Mouse (Mus musculus): ENCODE measurements at regions not wholly inside any gene's neighbourhood (a gene's known extent, or its start where the extent isn't known, plus 50 kb on each side); places are given as distances from the start of the nearest gene placed in this dataset.

DNA sequence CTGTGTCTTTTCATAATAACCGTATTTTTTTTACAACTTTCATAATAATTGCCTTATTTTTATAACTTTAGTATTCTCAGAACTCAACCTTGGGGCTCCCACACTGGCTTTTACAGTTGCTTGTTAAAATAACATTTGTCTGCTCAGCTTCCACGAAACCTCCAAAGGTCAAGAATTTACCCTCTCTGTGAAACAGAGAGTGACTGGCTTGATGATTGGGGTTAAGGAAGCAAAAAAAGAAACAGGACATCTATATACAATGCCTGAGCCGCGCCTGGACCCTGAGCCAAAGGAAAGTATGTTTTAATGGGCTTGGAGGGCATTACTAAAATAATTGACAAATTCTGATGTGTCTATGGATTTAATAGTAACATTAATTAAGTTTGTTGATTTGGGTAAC, 160.0 kb upstream of the Noct start:
- H3K4me1 ChIP-seq (replicated peaks; ENCODE audit: control insufficient read depth, insufficient read depth, low read length) = peaks cover 9% of the 10 kb centered on the region; the same call in 1 of the 2 replicates
- no peaks in the 10 kb centered on the region for H3K9me3 ChIP-seq (ENCODE audit: control insufficient read depth, low read length)
- no peaks in the 10 kb centered on the region for H3K36me3 ChIP-seq (ENCODE audit: control insufficient read depth, insufficient read depth, low read length)
- no peak overlapping the region for H3K4me2 ChIP-seq (ENCODE audit: low read depth, low read length)
- no peak overlapping the region for H3K9ac ChIP-seq (ENCODE audit: low read length)
- no peaks in the 10 kb centered on the region for H3K27me3 ChIP-seq (ENCODE audit: control insufficient read depth, insufficient read depth, low read depth, low read length)
- ATAC-seq (ENCODE audit: low read depth) = peak; percentile 62; the same call in 1 of the 2 replicates
- 39% methylated on average over 4 of the region's 4 CpGs for WGBS
- H3K4me3 ChIP-seq (ENCODE audit: low read length) = no peak overlapping the region
- H3K27ac ChIP-seq (ENCODE audit: low read length) = no peak overlapping the region

DNA sequence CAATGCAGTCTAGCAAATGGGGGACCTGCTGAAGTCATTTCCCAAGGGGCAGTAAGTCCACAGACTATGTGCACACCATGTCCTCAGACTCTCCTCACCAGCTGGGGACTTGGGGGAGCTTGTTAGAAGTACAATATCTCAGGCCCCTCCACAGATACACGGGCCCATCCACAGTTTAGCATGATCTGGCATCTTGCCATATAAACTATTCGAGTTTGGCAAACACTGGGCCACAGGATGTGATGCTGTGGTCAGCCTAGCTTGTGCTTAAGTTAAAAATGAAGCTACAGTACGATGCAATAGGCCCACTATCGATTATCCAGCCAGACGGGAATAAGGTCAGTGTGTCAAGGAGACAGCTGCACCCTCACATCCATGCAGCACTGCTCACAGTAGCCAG, 157.9 kb upstream of the Noct start:
- no peak overlapping the region for H3K27ac ChIP-seq (ENCODE audit: low read length)
- H3K4me1 ChIP-seq (replicated peaks; ENCODE audit: control insufficient read depth, insufficient read depth, low read length) = peaks cover 9% of the 10 kb centered on the region; the same call in 1 of the 2 replicates
- no peak overlapping the region for H3K4me2 ChIP-seq (ENCODE audit: low read depth, low read length)
- H3K27me3 ChIP-seq (ENCODE audit: control insufficient read depth, insufficient read depth, low read depth, low read length) = no peaks in the 10 kb centered on the region
- H3K9ac ChIP-seq (ENCODE audit: low read length) = no peak overlapping the region
- H3K4me3 ChIP-seq (ENCODE audit: low read length) = no peak overlapping the region
- peak; percentile 59; the same call in 1 of the 2 replicates for ATAC-seq (ENCODE audit: low read depth)
- H3K36me3 ChIP-seq (ENCODE audit: control insufficient read depth, insufficient read depth, low read length) = no peaks in the 10 kb centered on the region
- no peaks in the 10 kb centered on the region for H3K9me3 ChIP-seq (ENCODE audit: control insufficient read depth, low read length)
- 14% methylated on average over 5 of the region's 5 CpGs for WGBS

DNA sequence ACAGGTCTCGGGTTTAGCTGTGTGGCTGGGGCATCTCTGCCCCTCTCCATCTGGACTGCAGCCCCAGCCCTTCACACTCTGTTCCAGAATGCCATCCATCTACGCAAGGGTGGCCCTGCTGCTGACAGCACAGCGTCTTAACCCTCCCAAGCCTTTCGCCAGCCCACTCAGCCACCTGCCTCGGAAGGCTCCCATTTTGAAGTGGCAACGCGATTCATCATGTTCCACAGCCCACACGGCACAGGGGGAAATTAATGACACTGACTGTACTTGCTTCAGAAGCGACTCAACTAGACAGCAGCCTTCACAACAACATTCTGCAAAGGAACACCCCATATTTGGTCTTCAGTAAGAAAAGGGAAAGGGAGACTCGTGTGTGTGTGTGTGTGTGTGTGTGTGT, 151.8 kb upstream of the Noct start:
- Histone ChIP-seq H3K4me2 (ENCODE audit: low read depth, low read length) (no peak overlapping the region), H3K36me3 (ENCODE audit: control insufficient read depth, insufficient read depth, low read length) (no peaks in the 10 kb centered on the region), H3K9ac (ENCODE audit: low read length) (no peak overlapping the region), H3K4me1 (replicated peaks; ENCODE audit: control insufficient read depth, insufficient read depth, low read length) (peaks cover 23% of the 10 kb centered on the region), H3K4me3 (ENCODE audit: low read length) (no peak overlapping the region), H3K9me3 (ENCODE audit: control insufficient read depth, low read length) (no peaks in the 10 kb centered on the region), H3K27me3 (ENCODE audit: control insufficient read depth, insufficient read depth, low read depth, low read length) (no peaks in the 10 kb centered on the region), H3K27ac (ENCODE audit: low read length) (no peak overlapping the region)
- 59% methylated on average over 10 of the region's 10 CpGs for WGBS
- no peak for ATAC-seq (ENCODE audit: low read depth)

DNA sequence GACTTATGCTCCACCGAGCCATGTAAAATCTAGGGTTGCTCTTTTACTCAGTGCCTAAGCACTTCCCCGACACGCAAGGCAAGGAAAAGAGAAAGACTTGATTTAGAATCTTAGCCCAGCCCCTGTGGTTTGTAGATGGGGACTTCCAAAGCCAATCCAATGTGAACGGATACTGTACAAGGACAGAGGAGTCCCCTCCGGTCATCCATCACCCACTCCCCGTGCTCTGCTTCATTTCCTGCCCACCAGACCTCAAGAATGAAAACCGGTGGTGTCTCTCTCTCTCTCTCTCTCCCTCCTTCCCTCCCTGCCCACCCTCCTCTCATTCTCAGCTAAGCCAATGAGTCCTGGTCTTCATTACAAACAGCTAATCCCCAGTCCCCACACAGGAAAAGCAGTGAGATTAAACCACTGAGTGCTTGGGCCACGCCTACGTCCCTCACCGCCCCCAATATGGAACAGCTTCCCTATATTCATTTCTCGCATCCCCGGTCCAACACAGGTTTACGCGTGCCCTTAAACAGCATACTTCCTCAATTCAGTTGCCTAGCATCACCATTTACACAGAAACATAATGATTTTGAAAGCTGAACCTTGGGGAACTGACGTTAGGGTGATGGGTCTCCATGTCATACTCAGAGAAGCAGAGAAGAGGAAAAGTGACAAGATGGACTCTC, 151.1 kb upstream of the Noct start:
- Histone ChIP-seq H3K27me3 (ENCODE audit: control insufficient read depth, insufficient read depth, low read depth, low read length) (no peaks in the 10 kb centered on the region), H3K27ac (ENCODE audit: low read length) (peak overlapping the region; percentile 76; the same call in 1 of the 2 replicates), H3K4me3 (ENCODE audit: low read length) (no peak overlapping the region), H3K4me1 (replicated peaks; ENCODE audit: control insufficient read depth, insufficient read depth, low read length) (peaks cover 23% of the 10 kb centered on the region), H3K9me3 (ENCODE audit: control insufficient read depth, low read length) (no peaks in the 10 kb centered on the region), H3K9ac (ENCODE audit: low read length) (no peak overlapping the region), H3K4me2 (ENCODE audit: low read depth, low read length) (no peak overlapping the region), H3K36me3 (ENCODE audit: control insufficient read depth, insufficient read depth, low read length) (no peaks in the 10 kb centered on the region)
- no peak for ATAC-seq (ENCODE audit: low read depth)
- WGBS = 76% methylated on average over 15 of the region's 15 CpGs

DNA sequence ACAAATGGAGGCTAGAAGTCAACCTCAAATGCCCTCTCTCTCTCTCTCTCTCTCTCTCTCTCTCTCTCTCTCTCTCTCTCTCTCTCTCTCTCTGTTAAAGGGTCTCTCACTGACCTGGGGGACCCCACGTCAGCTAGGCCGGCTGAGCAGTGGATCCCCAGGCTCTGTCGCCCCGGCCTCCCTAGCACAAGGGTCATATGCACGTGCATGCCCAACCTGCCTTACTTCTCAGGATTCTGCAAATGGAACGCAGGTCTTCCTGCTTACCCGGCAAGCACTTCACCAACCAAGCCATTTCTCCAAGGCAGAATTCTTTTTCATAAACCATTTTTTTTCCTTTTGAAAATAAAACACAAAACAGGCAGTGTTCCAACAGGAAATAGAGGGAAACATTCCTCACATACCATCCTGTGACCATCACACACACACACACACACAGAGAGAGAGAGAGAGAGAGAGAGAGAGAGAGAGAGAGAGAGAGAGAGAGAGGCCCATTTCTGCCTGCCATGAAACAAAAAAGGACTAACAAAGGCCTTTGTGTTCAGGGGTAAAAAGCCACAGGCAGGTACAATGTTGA, 150.4 kb upstream of the Noct start:
- Histone ChIP-seq H3K36me3 (ENCODE audit: control insufficient read depth, insufficient read depth, low read length) (no peaks in the 10 kb centered on the region), H3K4me1 (replicated peaks; ENCODE audit: control insufficient read depth, insufficient read depth, low read length) (peaks cover 23% of the 10 kb centered on the region), H3K4me2 (ENCODE audit: low read depth, low read length) (no peak overlapping the region), H3K4me3 (ENCODE audit: low read length) (no peak overlapping the region), H3K27me3 (ENCODE audit: control insufficient read depth, insufficient read depth, low read depth, low read length) (no peaks in the 10 kb centered on the region), H3K27ac (ENCODE audit: low read length) (peak overlapping the region; percentile 76), H3K9ac (ENCODE audit: low read length) (no peak overlapping the region), H3K9me3 (ENCODE audit: control insufficient read depth, low read length) (no peaks in the 10 kb centered on the region)
- ATAC-seq (ENCODE audit: low read depth) = peak; percentile 59
- 29% methylated on average over 7 of the region's 7 CpGs for WGBS

DNA sequence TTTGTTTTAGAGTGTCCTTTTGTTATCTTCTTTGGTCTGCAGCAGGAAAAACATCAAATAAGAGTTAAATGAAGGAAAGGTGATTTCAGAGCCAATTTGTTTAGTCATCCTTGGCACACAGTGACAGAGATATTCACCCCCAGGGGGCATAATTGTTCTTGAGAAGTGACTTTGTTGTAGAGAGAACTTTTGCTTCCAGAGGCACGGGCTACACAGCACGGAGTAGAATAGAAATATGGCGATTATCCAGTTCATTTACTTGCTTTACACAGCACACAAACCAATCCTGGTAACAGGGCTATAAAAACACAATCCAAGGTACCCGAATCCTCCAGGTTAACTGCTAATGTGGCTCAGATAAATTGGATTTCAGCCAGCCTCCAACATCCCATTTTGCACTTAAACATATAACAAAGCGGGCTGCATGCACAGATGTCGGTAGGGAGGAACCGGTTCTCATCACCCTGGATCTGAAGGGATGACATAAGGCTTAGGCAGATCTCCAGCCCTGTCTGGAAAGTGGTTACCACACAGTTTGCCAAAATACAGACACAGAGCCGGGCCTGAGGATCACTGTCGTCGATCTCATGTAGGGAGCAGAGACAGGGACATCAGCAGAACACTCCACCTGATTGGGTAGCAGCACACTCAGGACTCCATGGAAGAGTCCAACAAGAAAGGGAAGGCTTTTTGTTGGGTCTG, 148.9 kb upstream of the Noct start:
- no peaks in the 10 kb centered on the region for H3K9me3 ChIP-seq (ENCODE audit: control insufficient read depth, low read length)
- WGBS = 63% methylated on average over 10 of the region's 10 CpGs
- H3K4me3 ChIP-seq (ENCODE audit: low read length) = no peak overlapping the region
- H3K36me3 ChIP-seq (ENCODE audit: control insufficient read depth, insufficient read depth, low read length) = no peaks in the 10 kb centered on the region
- no peak overlapping the region for H3K4me2 ChIP-seq (ENCODE audit: low read depth, low read length)
- H3K27me3 ChIP-seq (ENCODE audit: control insufficient read depth, insufficient read depth, low read depth, low read length) = no peaks in the 10 kb centered on the region
- H3K27ac ChIP-seq (ENCODE audit: low read length) = no peak overlapping the region
- ATAC-seq (ENCODE audit: low read depth) = no peak
- no peak overlapping the region for H3K9ac ChIP-seq (ENCODE audit: low read length)
- peaks cover 23% of the 10 kb centered on the region for H3K4me1 ChIP-seq (replicated peaks; ENCODE audit: control insufficient read depth, insufficient read depth, low read length)

DNA sequence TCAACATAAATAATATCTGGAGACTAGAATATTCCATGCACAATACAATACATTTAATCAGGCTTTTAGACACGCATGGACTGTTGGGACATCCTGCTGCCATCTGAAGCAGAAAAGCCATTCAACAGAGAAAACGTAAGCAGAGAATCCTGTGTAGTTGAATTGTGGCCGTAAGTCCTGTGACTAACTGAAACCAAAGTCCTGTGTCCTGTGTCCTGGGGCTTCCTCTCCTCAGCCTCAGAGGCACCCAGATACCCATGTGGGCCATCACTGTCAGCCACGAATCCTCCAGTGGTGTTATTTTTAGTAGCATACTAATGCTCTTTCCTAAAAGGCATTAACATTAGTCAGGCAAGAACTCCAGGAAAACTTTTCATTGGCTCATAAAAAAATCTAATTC, 145.8 kb upstream of the Noct start:
- H3K4me3 ChIP-seq (ENCODE audit: low read length) = no peak overlapping the region
- H3K27ac ChIP-seq (ENCODE audit: low read length) = no peak overlapping the region
- H3K9ac ChIP-seq (ENCODE audit: low read length) = no peak overlapping the region
- H3K36me3 ChIP-seq (ENCODE audit: control insufficient read depth, insufficient read depth, low read length) = no peaks in the 10 kb centered on the region
- no peak for ATAC-seq (ENCODE audit: low read depth)
- H3K27me3 ChIP-seq (ENCODE audit: control insufficient read depth, insufficient read depth, low read depth, low read length) = no peaks in the 10 kb centered on the region
- H3K4me2 ChIP-seq (ENCODE audit: low read depth, low read length) = no peak overlapping the region
- no peaks in the 10 kb centered on the region for H3K9me3 ChIP-seq (ENCODE audit: control insufficient read depth, low read length)
- 75% methylated on average over 4 of the region's 4 CpGs for WGBS
- H3K4me1 ChIP-seq (replicated peaks; ENCODE audit: control insufficient read depth, insufficient read depth, low read length) = peaks cover 14% of the 10 kb centered on the region

DNA sequence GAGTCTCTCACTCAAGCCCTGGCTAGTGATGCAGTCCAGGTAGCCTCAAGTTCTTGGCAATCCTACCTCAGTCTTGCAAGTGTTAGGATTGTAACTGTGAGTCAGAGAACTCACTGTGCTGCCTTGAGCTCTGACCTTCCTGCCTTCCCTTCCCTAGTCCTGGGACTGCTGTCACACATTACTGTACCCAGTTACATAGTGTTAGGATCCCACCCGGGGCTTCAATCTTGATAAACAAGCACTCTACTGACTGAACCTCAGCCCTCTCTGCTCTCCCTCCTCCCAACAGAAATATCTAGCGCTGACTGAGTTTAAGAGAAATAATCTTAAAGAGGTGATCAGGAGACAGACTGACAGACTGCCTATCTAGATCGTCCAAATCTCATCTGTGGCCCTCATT, 143.8 kb upstream of the Noct start:
- no peak for ATAC-seq (ENCODE audit: low read depth)
- no peak overlapping the region for H3K4me3 ChIP-seq (ENCODE audit: low read length)
- no peak overlapping the region for H3K27ac ChIP-seq (ENCODE audit: low read length)
- no peak overlapping the region for H3K9ac ChIP-seq (ENCODE audit: low read length)
- H3K9me3 ChIP-seq (ENCODE audit: control insufficient read depth, low read length) = no peaks in the 10 kb centered on the region
- H3K4me2 ChIP-seq (ENCODE audit: low read depth, low read length) = no peak overlapping the region
- 18% methylated on average over 3 of the region's 3 CpGs for WGBS
- no peaks in the 10 kb centered on the region for H3K36me3 ChIP-seq (ENCODE audit: control insufficient read depth, insufficient read depth, low read length)
- H3K27me3 ChIP-seq (ENCODE audit: control insufficient read depth, insufficient read depth, low read depth, low read length) = no peaks in the 10 kb centered on the region
- peaks cover 2% of the 10 kb centered on the region; the same call in 1 of the 2 replicates for H3K4me1 ChIP-seq (replicated peaks; ENCODE audit: control insufficient read depth, insufficient read depth, low read length)

DNA sequence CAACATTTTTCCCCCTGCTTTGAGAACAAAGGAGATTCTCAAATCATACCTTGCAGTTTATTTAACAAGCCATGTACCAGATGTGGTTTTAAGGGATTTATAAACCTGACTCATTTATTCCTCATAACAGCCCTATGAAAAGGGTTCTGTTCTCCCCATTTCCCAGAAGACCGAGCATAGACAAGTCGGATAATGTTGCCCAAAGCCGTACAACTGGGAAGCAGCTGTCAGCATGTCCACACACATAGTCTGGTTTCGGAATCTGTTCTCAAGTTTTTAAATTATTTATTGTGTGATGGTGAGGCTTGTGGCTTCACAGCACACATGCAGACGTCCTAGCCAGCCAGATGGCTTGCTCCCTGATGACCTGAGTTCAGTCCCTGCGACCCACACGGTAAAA, 143.4 kb upstream of the Noct start:
- Histone ChIP-seq H3K4me1 (replicated peaks; ENCODE audit: control insufficient read depth, insufficient read depth, low read length) (peaks cover 2% of the 10 kb centered on the region; the same call in 1 of the 2 replicates), H3K9me3 (ENCODE audit: control insufficient read depth, low read length) (no peaks in the 10 kb centered on the region), H3K27me3 (ENCODE audit: control insufficient read depth, insufficient read depth, low read depth, low read length) (no peaks in the 10 kb centered on the region), H3K4me3 (ENCODE audit: low read length) (no peak overlapping the region), H3K9ac (ENCODE audit: low read length) (no peak overlapping the region), H3K27ac (ENCODE audit: low read length) (no peak overlapping the region), H3K36me3 (ENCODE audit: control insufficient read depth, insufficient read depth, low read length) (no peaks in the 10 kb centered on the region), H3K4me2 (ENCODE audit: low read depth, low read length) (no peak overlapping the region)
- whole genome bisulfite sequencing = 34% methylated on average over 7 of the region's 7 CpGs
- peak; percentile 57 for ATAC-seq (ENCODE audit: low read depth)
